Mouse (Mus musculus) intestine, embryonic 15.5 days (tissue): ENCODE data around the gene Arl2bp. TPM values are rescaled to one million over a fixed set of nuclear protein-coding genes. Genes with fewer than 3 reads are reported as not detected.
A peak's percentile ranks its signal among the peaks of the same experiment; 100 is the strongest.

Experiments
- ATAC-seq: fragments of 200-750 bp; cut with Nextera tagmentation; 2 replicates; pipeline ENCODE4 v1.8.0; 2017; ENCODE audit warnings: moderate TSS enrichment, moderate library complexity
- H3K27ac ChIP-seq: fragments of 300-500 bp; sonication (generic); 2 replicates; pipeline ENCODE4 v1.5.1; 2015; ENCODE audit warnings: mild to moderate bottlenecking, inconsistent platforms
- H3K27me3 ChIP-seq: fragments of 300-500 bp; sonication (generic); replicated peaks from 2 replicates; pipeline ENCODE4 v1.6.1; 2015; ENCODE audit warnings: inconsistent platforms
- H3K36me3 ChIP-seq: fragments of 300-500 bp; sonication (generic); 2 replicates; pipeline ENCODE4 v1.6.1; 2015; ENCODE audit warnings: inconsistent platforms
- H3K4me1 ChIP-seq: fragments of 300-500 bp; sonication (generic); replicated peaks from 2 replicates; pipeline ENCODE4 v1.6.1; 2015; ENCODE audit warnings: inconsistent platforms
- H3K4me2 ChIP-seq: fragments of 300-500 bp; sonication (generic); replicated peaks from 2 replicates; pipeline ENCODE4 v1.6.1; 2015; ENCODE audit warnings: mild to moderate bottlenecking, inconsistent platforms
- H3K4me3 ChIP-seq: fragments of 300-500 bp; sonication (generic); replicated peaks from 2 replicates; pipeline ENCODE4 v1.5.1; 2015; ENCODE audit warnings: inconsistent platforms
- H3K9ac ChIP-seq: fragments of 300-500 bp; sonication (generic); 2 replicates; pipeline ENCODE4 v1.6.1; 2015; ENCODE audit warnings: inconsistent platforms
- H3K9me3 ChIP-seq: fragments of 300-500 bp; sonication (generic); 2 replicates; pipeline ENCODE4 v1.6.1; 2016; ENCODE audit warnings: inconsistent platforms
- WGBS: fragments of 180-500 bp; shearing (Covaris S2); methylation state at CpG from one replicate; pipeline ENCODE4 v1.1.7; 2015; 5-methylcytosine and 5-hydroxymethylcytosine counted together
- polyA plus RNA-seq: library from polyadenylated mRNA; unstranded; fragments of >200 nt; fragmentation: Nextera tagmentation; extraction: Ambion mirVana; gene quantifications from 2 replicates; pipeline ENCODE4 v1.2.1, GENCODE M21; 2015

The Arl2bp gene
- polyA plus RNA-seq: 118 and 123 TPM in 2 replicates

GRCm38 (mm10) chr8:94666456-94667308, at the start of gene Arl2bp:
Arl2bp (plus strand) TSS chr8:94666600.
- Histone ChIP-seq H3K9ac (peak within 1 kb of the TSS; percentile 91), H3K4me3 (peak within 1 kb of the TSS; percentile 80), H3K27me3 (no peaks in the 10 kb centered on the region), H3K4me2 (peak within 1 kb of the TSS; percentile 60), H3K9me3 (no peaks in the 10 kb centered on the region), H3K27ac (peak within 1 kb of the TSS; percentile 85), H3K4me1 (peaks cover 5% of the 10 kb centered on the region; the same call in 1 of the 2 replicates), H3K36me3 (peaks cover 10% of the 10 kb centered on the region)
- ATAC-seq: peak; percentile 99
- whole genome bisulfite sequencing: under 1% methylated on average over 73 of the region's 74 CpGs

GRCm38 (mm10) chr8:94624885-94625284, 41.5 kb upstream of the Arl2bp start:
- Histone ChIP-seq H3K27ac (no peak overlapping the region), H3K9me3 (no peaks in the 10 kb centered on the region), H3K27me3 (no peaks in the 10 kb centered on the region), H3K4me3 (no peak overlapping the region), H3K9ac (no peak overlapping the region), H3K4me2 (no peak overlapping the region), H3K4me1 (no peaks in the 10 kb centered on the region), H3K36me3 (0 out of 2 replicates have a peak, but pooled peaks cover 3% of the 10 kb centered on the region)
- WGBS: 85% methylated on average over 1 of the region's 1 CpGs
- no peak for ATAC-seq

- H3K27ac ChIP-seq: no peak overlapping the region
- no peaks in the 10 kb centered on the region for H3K4me1 ChIP-seq
- H3K27me3 ChIP-seq: no peaks in the 10 kb centered on the region
- no peak for ATAC-seq
- H3K4me2 ChIP-seq: no peak overlapping the region
- peaks cover 8% of the 10 kb centered on the region; the same call in 1 of the 2 replicates for H3K36me3 ChIP-seq
- H3K9ac ChIP-seq: no peak overlapping the region
- WGBS: 84% methylated on average over 2 of the region's 2 CpGs
- no peak overlapping the region for H3K4me3 ChIP-seq
- H3K9me3 ChIP-seq: no peaks in the 10 kb centered on the region
Measured at GRCm38 (mm10) chr8:94633564-94634194, 32.7 kb upstream of the Arl2bp start.

GRCm38 (mm10) chr8:94634211-94634610, 32.2 kb upstream of the Arl2bp start:
- H3K36me3 ChIP-seq: peaks cover 8% of the 10 kb centered on the region; the same call in 1 of the 2 replicates
- H3K4me2 ChIP-seq: no peak overlapping the region
- H3K27ac ChIP-seq: no peak overlapping the region
- no peaks in the 10 kb centered on the region for H3K4me1 ChIP-seq
- no peak overlapping the region for H3K9ac ChIP-seq
- no peak overlapping the region for H3K4me3 ChIP-seq
- H3K27me3 ChIP-seq: no peaks in the 10 kb centered on the region
- no peak for ATAC-seq
- no peaks in the 10 kb centered on the region for H3K9me3 ChIP-seq

- Histone ChIP-seq H3K27ac (no peak overlapping the region), H3K4me1 (no peaks in the 10 kb centered on the region), H3K9ac (no peak overlapping the region), H3K9me3 (no peaks in the 10 kb centered on the region), H3K36me3 (peaks cover 15% of the 10 kb centered on the region), H3K4me3 (no peak overlapping the region), H3K4me2 (no peak overlapping the region), H3K27me3 (no peaks in the 10 kb centered on the region)
- ATAC-seq: no peak
- 93% methylated on average over 2 of the region's 2 CpGs for WGBS
Measured at GRCm38 (mm10) chr8:94641183-94641582, 25.2 kb upstream of the Arl2bp start.

GRCm38 (mm10) chr8:94641938-94642337, 24.5 kb upstream of the Arl2bp start:
- H3K4me3 ChIP-seq: no peak overlapping the region
- H3K27me3 ChIP-seq: no peaks in the 10 kb centered on the region
- no peaks in the 10 kb centered on the region for H3K9me3 ChIP-seq
- WGBS: 89% methylated on average over 3 of the region's 3 CpGs
- peaks cover 22% of the 10 kb centered on the region for H3K36me3 ChIP-seq
- H3K27ac ChIP-seq: no peak overlapping the region
- no peak overlapping the region for H3K4me2 ChIP-seq
- H3K4me1 ChIP-seq: no peaks in the 10 kb centered on the region
- no peak for ATAC-seq
- H3K9ac ChIP-seq: no peak overlapping the region

- Histone ChIP-seq H3K4me3 (no peak overlapping the region), H3K9me3 (no peaks in the 10 kb centered on the region), H3K27ac (no peak overlapping the region), H3K36me3 (peaks cover 20% of the 10 kb centered on the region), H3K27me3 (no peaks in the 10 kb centered on the region), H3K4me2 (no peak overlapping the region), H3K9ac (no peak overlapping the region), H3K4me1 (no peaks in the 10 kb centered on the region)
- 54% methylated on average over 1 of the region's 1 CpGs for WGBS
- ATAC-seq: no peak
Measured at GRCm38 (mm10) chr8:94645202-94645601, 21.2 kb upstream of the Arl2bp start.

GRCm38 (mm10) chr8:94646165-94646564, 20.2 kb upstream of the Arl2bp start:
- no peak for ATAC-seq

GRCm38 (mm10) chr8:94649496-94649895, 16.9 kb upstream of the Arl2bp start:
- H3K36me3 ChIP-seq: peaks cover 23% of the 10 kb centered on the region
- H3K27me3 ChIP-seq: no peaks in the 10 kb centered on the region
- no peak overlapping the region for H3K4me3 ChIP-seq
- no peaks in the 10 kb centered on the region for H3K9me3 ChIP-seq
- no peak overlapping the region for H3K9ac ChIP-seq
- no peak overlapping the region for H3K27ac ChIP-seq
- H3K4me2 ChIP-seq: no peak overlapping the region
- 79% methylated on average over 3 of the region's 3 CpGs for WGBS
- H3K4me1 ChIP-seq: no peaks in the 10 kb centered on the region
- ATAC-seq: no peak

More at GRCm38 (mm10) chr8:94646165-94646564, 20.2 kb upstream of the Arl2bp start:
- H3K4me3 ChIP-seq: no peak overlapping the region
- H3K27ac ChIP-seq: no peak overlapping the region
- no peak overlapping the region for H3K9ac ChIP-seq
- no peaks in the 10 kb centered on the region for H3K9me3 ChIP-seq
- H3K27me3 ChIP-seq: no peaks in the 10 kb centered on the region
- no peaks in the 10 kb centered on the region for H3K4me1 ChIP-seq
- H3K4me2 ChIP-seq: no peak overlapping the region
- peaks cover 16% of the 10 kb centered on the region for H3K36me3 ChIP-seq
- 97% methylated on average over 3 of the region's 3 CpGs for WGBS

GRCm38 (mm10) chr8:94652951-94653350, 13.4 kb upstream of the Arl2bp start:
- ATAC-seq: no peak
- WGBS: 88% methylated on average over 3 of the region's 3 CpGs
- H3K9me3 ChIP-seq: no peaks in the 10 kb centered on the region
- peaks cover 18% of the 10 kb centered on the region for H3K36me3 ChIP-seq
- no peaks in the 10 kb centered on the region for H3K4me1 ChIP-seq
- no peak overlapping the region for H3K4me2 ChIP-seq
- H3K4me3 ChIP-seq: no peak overlapping the region
- H3K27me3 ChIP-seq: no peaks in the 10 kb centered on the region
- H3K27ac ChIP-seq: no peak overlapping the region
- no peak overlapping the region for H3K9ac ChIP-seq

- H3K36me3 ChIP-seq: peaks cover 18% of the 10 kb centered on the region
- no peak overlapping the region for H3K4me3 ChIP-seq
- H3K27me3 ChIP-seq: no peaks in the 10 kb centered on the region
- no peak overlapping the region for H3K4me2 ChIP-seq
- ATAC-seq: no peak
- no peaks in the 10 kb centered on the region for H3K9me3 ChIP-seq
- H3K4me1 ChIP-seq: no peaks in the 10 kb centered on the region
- H3K27ac ChIP-seq: no peak overlapping the region
- H3K9ac ChIP-seq: no peak overlapping the region
Measured at GRCm38 (mm10) chr8:94654994-94655393, 11.4 kb upstream of the Arl2bp start.

GRCm38 (mm10) chr8:94658031-94658430, 8.4 kb upstream of the Arl2bp start:
- Histone ChIP-seq H3K4me3 (no peak overlapping the region), H3K9ac (no peak overlapping the region), H3K9me3 (no peaks in the 10 kb centered on the region), H3K4me2 (no peak overlapping the region), H3K36me3 (peaks cover 15% of the 10 kb centered on the region), H3K27me3 (no peaks in the 10 kb centered on the region), H3K4me1 (0 out of 2 replicates have a peak, but pooled peaks cover 7% of the 10 kb centered on the region), H3K27ac (no peak overlapping the region)
- ATAC-seq: no peak
- WGBS: 88% methylated on average over 2 of the region's 2 CpGs
